Mouse (Mus musculus) E14TG2a.4 (cell line): Measurements from ENCODE around the gene Spns1.

ENCODE experiments used
- CTCF ChIP-seq: conservative IDR thresholded peaks from 2 replicates; pipeline ENCODE4 v1.5.1; 2014; ENCODE audit warnings: low read length
- NANOG ChIP-seq: IDR thresholded peaks from 2 replicates; pipeline ENCODE4 v1.6.1; 2014; ENCODE audit warnings: borderline replicate concordance, low read length, mixed read lengths

GRCm38 (mm10) chr7:126353994-126354365, 23.3 kb downstream of the Spns1 start:
- TF ChIP-seq CTCF (no peak), NANOG (no peak)
